Mouse (Mus musculus): Measurements from ENCODE around the gene Sept14. TPM values are rescaled to one million over a fixed set of nuclear protein-coding genes. Genes with fewer than 3 reads are reported as not detected.

The Sept14 gene
- polyA plus RNA-seq, 1 experiment, result not detected

- Histone ChIP-seq H3K9ac (ENCODE audit: low read depth, poor library complexity, severe bottlenecking) (no peak overlapping the region), H3K36me3 (ENCODE audit: control insufficient read depth, insufficient read depth, low read length, poor library complexity, severe bottlenecking) (no peaks in the 10 kb centered on the region), H3K9me3 (replicated peaks; ENCODE audit: control insufficient read depth, insufficient read depth, low read length, poor library complexity, severe bottlenecking) (no peaks in the 10 kb centered on the region), H3K4me1 (ENCODE audit: control insufficient read depth, insufficient read depth, low read length) (peaks cover 4% of the 10 kb centered on the region), H3K27me3 (ENCODE audit: control insufficient read depth, insufficient read depth, low read length, poor library complexity, severe bottlenecking) (no peaks in the 10 kb centered on the region), H3K27ac (ENCODE audit: insufficient read depth, low read length) (no peak overlapping the region), H3K4me3 (ENCODE audit: low read depth, low read length) (no peak overlapping the region; the same call in 1 of the 2 replicates)
- TF ChIP-seq EP300 (IDR thresholded peaks at IDR 0.05; ENCODE audit: insufficient read depth, low read depth, low read length) (no peak), POLR2A (IDR thresholded peaks at IDR 0.05; ENCODE audit: insufficient read depth, low read length) (no peak), CTCF (IDR thresholded peaks at IDR 0.05; ENCODE audit: low read depth, low read length) (no peak)
Observed at GRCm38 (mm10) chr5:129730344-129730743, 22.0 kb upstream of the Sept14 start.

DNA sequence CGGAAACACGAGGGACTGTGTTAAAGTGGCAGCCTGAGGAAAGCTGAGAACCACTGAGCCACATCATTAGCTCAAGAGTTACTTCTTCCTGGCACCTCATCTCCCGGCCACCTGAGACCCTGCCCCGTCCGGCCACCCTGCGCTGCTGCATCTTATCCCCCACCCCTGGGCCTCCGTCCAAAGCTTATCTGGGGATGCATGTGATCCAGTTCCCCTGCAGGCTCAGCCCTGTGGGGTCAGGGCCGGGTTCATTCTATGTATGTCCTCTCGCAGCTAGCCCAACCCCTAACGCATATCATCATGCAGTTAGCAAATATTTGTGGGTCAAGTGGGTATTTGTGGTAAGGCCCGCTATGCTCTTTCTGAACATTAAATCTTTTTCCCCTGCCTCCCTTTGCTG lies 21.0 kb upstream of the Sept14 start:
- no peak overlapping the region for H3K4me3 ChIP-seq (ENCODE audit: low read depth, low read length)
- H3K36me3 ChIP-seq (ENCODE audit: control insufficient read depth, insufficient read depth, low read length, poor library complexity, severe bottlenecking), result no peaks in the 10 kb centered on the region
- H3K4me1 ChIP-seq (ENCODE audit: control insufficient read depth, insufficient read depth, low read length), result peaks cover 4% of the 10 kb centered on the region
- no peak overlapping the region for H3K9ac ChIP-seq (ENCODE audit: low read depth, poor library complexity, severe bottlenecking)
- H3K27ac ChIP-seq (ENCODE audit: insufficient read depth, low read length), result no peak overlapping the region
- H3K9me3 ChIP-seq (replicated peaks; ENCODE audit: control insufficient read depth, insufficient read depth, low read length, poor library complexity, severe bottlenecking), result no peaks in the 10 kb centered on the region
- no peaks in the 10 kb centered on the region for H3K27me3 ChIP-seq (ENCODE audit: control insufficient read depth, insufficient read depth, low read length, poor library complexity, severe bottlenecking)
- TF ChIP-seq POLR2A (IDR thresholded peaks at IDR 0.05; ENCODE audit: insufficient read depth, low read length) (no peak), EP300 (IDR thresholded peaks at IDR 0.05; ENCODE audit: insufficient read depth, low read depth, low read length) (no peak), CTCF (IDR thresholded peaks at IDR 0.05; ENCODE audit: low read depth, low read length) (no peak)

DNA sequence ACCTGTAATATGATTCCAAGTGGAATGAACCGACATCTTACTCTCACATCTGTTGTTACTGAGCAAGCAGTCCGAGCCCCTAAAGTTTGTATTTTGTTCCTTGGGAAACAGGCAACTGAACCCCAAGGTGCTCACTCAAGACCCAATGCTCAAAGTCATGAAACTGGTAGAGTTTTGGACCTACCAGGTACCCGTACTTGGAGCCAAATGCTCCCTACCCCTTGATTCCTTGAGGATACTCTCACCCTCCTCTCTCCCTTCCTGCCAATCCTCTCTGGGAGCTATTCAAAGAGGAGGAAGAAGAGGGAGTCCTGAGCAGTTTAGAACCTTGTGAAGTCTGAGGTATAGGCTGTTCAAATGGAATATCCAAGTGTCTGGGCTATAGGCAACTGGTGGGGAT lies 18.5 kb upstream of the Sept14 start:
- Histone ChIP-seq H3K4me1 (ENCODE audit: control insufficient read depth, insufficient read depth, low read length) (peaks cover 4% of the 10 kb centered on the region), H3K27ac (ENCODE audit: insufficient read depth, low read length) (no peak overlapping the region), H3K9me3 (replicated peaks; ENCODE audit: control insufficient read depth, insufficient read depth, low read length, poor library complexity, severe bottlenecking) (no peaks in the 10 kb centered on the region), H3K36me3 (ENCODE audit: control insufficient read depth, insufficient read depth, low read length, poor library complexity, severe bottlenecking) (no peaks in the 10 kb centered on the region), H3K9ac (ENCODE audit: low read depth, poor library complexity, severe bottlenecking) (peak overlapping the region; percentile 87; the same call in 1 of the 2 replicates), H3K27me3 (ENCODE audit: control insufficient read depth, insufficient read depth, low read length, poor library complexity, severe bottlenecking) (no peaks in the 10 kb centered on the region), H3K4me3 (ENCODE audit: low read depth, low read length) (no peak overlapping the region)
- no peak for TF ChIP-seq POLR2A (IDR thresholded peaks at IDR 0.05; ENCODE audit: insufficient read depth, low read length)
- TF ChIP-seq EP300 (IDR thresholded peaks at IDR 0.05; ENCODE audit: insufficient read depth, low read depth, low read length), result no peak
- no peak for TF ChIP-seq CTCF (IDR thresholded peaks at IDR 0.05; ENCODE audit: low read depth, low read length)

DNA sequence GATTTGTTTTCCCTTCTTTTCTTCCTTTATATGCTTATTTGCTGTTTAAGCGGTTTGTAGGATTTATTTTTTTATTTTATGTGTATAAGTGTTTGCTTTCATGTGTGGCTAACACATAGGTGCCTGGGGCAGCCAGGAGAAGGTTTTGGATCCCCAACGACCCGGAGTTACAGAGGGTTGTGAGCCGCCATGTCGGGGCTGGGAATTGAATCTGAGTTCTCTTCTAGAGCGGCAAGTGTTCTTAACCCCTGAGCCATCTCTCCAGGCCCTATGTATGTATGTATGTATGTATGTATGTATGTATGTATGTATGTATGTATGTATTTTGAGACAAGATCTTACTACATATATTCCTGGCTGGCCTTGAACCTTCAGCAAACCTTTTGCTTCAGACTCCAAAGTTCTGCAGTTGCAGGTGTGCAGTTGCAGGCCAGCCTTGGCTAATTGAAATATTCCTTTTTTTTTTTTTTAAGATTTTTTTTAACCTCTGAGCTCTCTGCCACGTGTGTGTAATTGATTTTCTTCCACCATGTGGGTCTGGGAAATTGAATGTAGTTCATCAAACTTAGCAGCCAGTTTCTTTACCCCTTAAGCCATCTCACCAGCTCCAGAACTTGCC lies 17.6 kb upstream of the Sept14 start:
- Histone ChIP-seq H3K4me1 (ENCODE audit: control insufficient read depth, insufficient read depth, low read length) (peaks cover 4% of the 10 kb centered on the region), H3K27me3 (ENCODE audit: control insufficient read depth, insufficient read depth, low read length, poor library complexity, severe bottlenecking) (no peaks in the 10 kb centered on the region), H3K4me3 (ENCODE audit: low read depth, low read length) (peak overlapping the region; percentile 71), H3K27ac (ENCODE audit: insufficient read depth, low read length) (no peak overlapping the region), H3K36me3 (ENCODE audit: control insufficient read depth, insufficient read depth, low read length, poor library complexity, severe bottlenecking) (no peaks in the 10 kb centered on the region), H3K9ac (ENCODE audit: low read depth, poor library complexity, severe bottlenecking) (peak overlapping the region; percentile 87), H3K9me3 (replicated peaks; ENCODE audit: control insufficient read depth, insufficient read depth, low read length, poor library complexity, severe bottlenecking) (no peaks in the 10 kb centered on the region)
- TF ChIP-seq POLR2A (IDR thresholded peaks at IDR 0.05; ENCODE audit: insufficient read depth, low read length), result no peak
- TF ChIP-seq EP300 (IDR thresholded peaks at IDR 0.05; ENCODE audit: insufficient read depth, low read depth, low read length), result no peak
- TF ChIP-seq CTCF (IDR thresholded peaks at IDR 0.05; ENCODE audit: low read depth, low read length), result no peak

GRCm38 (mm10) chr5:129724834-129725773 lies 16.8 kb upstream of the Sept14 start, which contains the start of gene Nipsnap2:
TSS of gene Nipsnap2 (plus strand) at chr5:129725063.
- Histone ChIP-seq H3K4me1 (ENCODE audit: control insufficient read depth, insufficient read depth, low read length) (peaks cover 2% of the 10 kb centered on the region), H3K9me3 (replicated peaks; ENCODE audit: control insufficient read depth, insufficient read depth, low read length, poor library complexity, severe bottlenecking) (no peaks in the 10 kb centered on the region), H3K4me3 (ENCODE audit: low read depth, low read length) (peak within 1 kb of the TSS; percentile 71), H3K27ac (ENCODE audit: insufficient read depth, low read length) (no peak within 1 kb of the TSS), H3K36me3 (ENCODE audit: control insufficient read depth, insufficient read depth, low read length, poor library complexity, severe bottlenecking) (no peaks in the 10 kb centered on the region), H3K9ac (ENCODE audit: low read depth, poor library complexity, severe bottlenecking) (peak within 1 kb of the TSS; percentile 87), H3K27me3 (ENCODE audit: control insufficient read depth, insufficient read depth, low read length, poor library complexity, severe bottlenecking) (no peaks in the 10 kb centered on the region)
- TF ChIP-seq POLR2A (IDR thresholded peaks at IDR 0.05; ENCODE audit: insufficient read depth, low read length), result peak; percentile 19
- TF ChIP-seq EP300 (IDR thresholded peaks at IDR 0.05; ENCODE audit: insufficient read depth, low read depth, low read length), result 0 out of 2 replicates have a peak, but pooled peaks have one; percentile 32
- peak; percentile 100 for TF ChIP-seq CTCF (IDR thresholded peaks at IDR 0.05; ENCODE audit: low read depth, low read length)
